Mouse (Mus musculus): ENCODE measurements around the gene Ttc6. TPM values are rescaled to one million over a fixed set of nuclear protein-coding genes. Genes with fewer than 3 reads are reported as not detected.

The Ttc6 gene
- polyA plus RNA-seq, 1 experiment from 2014 or later, result 1.6 TPM

DNA sequence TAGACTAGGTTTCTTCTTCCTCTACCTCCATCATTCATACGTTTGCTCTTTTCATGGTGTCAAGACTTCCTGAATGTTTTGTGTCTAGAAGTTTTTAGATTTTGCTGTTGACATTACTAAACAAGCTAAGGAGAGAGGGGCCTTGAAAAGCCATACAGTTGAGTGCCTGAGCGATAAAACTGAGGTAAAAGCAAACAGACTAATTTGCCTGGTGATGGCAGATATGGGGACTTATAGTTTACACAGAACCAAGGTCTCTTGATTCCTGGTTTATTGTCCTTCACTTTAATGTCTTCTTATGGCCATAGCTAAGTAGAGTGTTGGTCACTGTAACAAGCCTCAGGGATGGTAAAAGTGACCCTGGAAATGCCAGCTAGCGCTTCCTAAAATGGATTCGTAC lies 51.2 kb downstream of the Ttc6 start:
- Histone ChIP-seq H3K9me3 (ENCODE audit: control insufficient read depth, low read length) (no peaks in the 10 kb centered on the region), H3K27ac (replicated peaks; ENCODE audit: low read depth, low read length) (no peak overlapping the region), H3K36me3 (ENCODE audit: control insufficient read depth, insufficient read depth, low read length) (no peaks in the 10 kb centered on the region), H3K9ac (replicated peaks; ENCODE audit: low read length) (no peak overlapping the region), H3K4me1 (ENCODE audit: control insufficient read depth, insufficient read depth, low read length) (no peaks in the 10 kb centered on the region), H3K4me3 (replicated peaks; ENCODE audit: low read depth, low read length) (no peak overlapping the region), H3K4me2 (ENCODE audit: low read length) (no peak overlapping the region), H3K27me3 (ENCODE audit: control insufficient read depth, insufficient read depth, low read length) (no peaks in the 10 kb centered on the region)
- DNase-seq, result no peak
- WGBS, result 91% methylated on average over 4 of the region's 4 CpGs
- ATAC-seq (ENCODE audit: low FRiP score, low TSS enrichment), result no peak

- Histone ChIP-seq H3K9ac (replicated peaks; ENCODE audit: low read length) (no peak overlapping the region), H3K27ac (replicated peaks; ENCODE audit: low read depth, low read length) (no peak overlapping the region), H3K27me3 (ENCODE audit: control insufficient read depth, insufficient read depth, low read length) (no peaks in the 10 kb centered on the region), H3K4me2 (ENCODE audit: low read length) (no peak overlapping the region), H3K4me1 (ENCODE audit: control insufficient read depth, insufficient read depth, low read length) (no peaks in the 10 kb centered on the region), H3K36me3 (ENCODE audit: control insufficient read depth, insufficient read depth, low read length) (no peaks in the 10 kb centered on the region), H3K9me3 (ENCODE audit: control insufficient read depth, low read length) (no peaks in the 10 kb centered on the region), H3K4me3 (replicated peaks; ENCODE audit: low read depth, low read length) (no peak overlapping the region)
- ATAC-seq (ENCODE audit: low FRiP score, low TSS enrichment) (no peak), DNase-seq (no peak)
- WGBS, result 71% methylated on average over 5 of the region's 5 CpGs
These were observed 58.1 kb downstream of the Ttc6 start for GRCm38 (mm10) chr12:57622030-57622429.

DNA sequence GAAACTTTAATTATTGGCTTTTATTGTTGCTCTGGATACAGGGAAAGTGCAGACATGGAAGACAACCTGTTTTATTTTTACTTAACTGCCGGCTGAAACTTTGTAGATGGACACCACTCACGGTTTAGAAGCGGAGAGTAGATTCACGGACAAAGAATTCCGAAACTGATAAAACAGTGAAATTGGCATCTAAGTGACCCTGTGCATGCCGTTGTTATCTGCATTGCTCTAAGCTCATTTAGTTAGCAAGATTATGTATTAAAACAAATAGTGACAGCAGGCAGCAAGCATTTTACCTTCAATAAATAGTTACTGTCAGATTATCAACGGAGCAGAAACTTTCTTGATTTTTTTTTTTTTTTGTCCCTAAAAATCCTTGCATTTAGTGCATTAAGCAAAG lies 59.4 kb downstream of the Ttc6 start:
- Histone ChIP-seq H3K27me3 (ENCODE audit: control insufficient read depth, insufficient read depth, low read length) (no peaks in the 10 kb centered on the region), H3K36me3 (ENCODE audit: control insufficient read depth, insufficient read depth, low read length) (no peaks in the 10 kb centered on the region), H3K4me3 (replicated peaks; ENCODE audit: low read depth, low read length) (no peak overlapping the region), H3K4me2 (ENCODE audit: low read length) (no peak overlapping the region), H3K27ac (replicated peaks; ENCODE audit: low read depth, low read length) (no peak overlapping the region), H3K4me1 (ENCODE audit: control insufficient read depth, insufficient read depth, low read length) (no peaks in the 10 kb centered on the region), H3K9ac (replicated peaks; ENCODE audit: low read length) (no peak overlapping the region), H3K9me3 (ENCODE audit: control insufficient read depth, low read length) (no peaks in the 10 kb centered on the region)
- DNase-seq, result no peak
- ATAC-seq (ENCODE audit: low FRiP score, low TSS enrichment), result no peak
- 59% methylated on average over 7 of the region's 7 CpGs for WGBS

GRCm38 (mm10) chr12:57624011-57624608 lies 60.2 kb downstream of the Ttc6 start:
- H3K4me1 ChIP-seq (ENCODE audit: control insufficient read depth, insufficient read depth, low read length), result no peaks in the 10 kb centered on the region
- H3K36me3 ChIP-seq (ENCODE audit: control insufficient read depth, insufficient read depth, low read length), result no peaks in the 10 kb centered on the region
- no peaks in the 10 kb centered on the region for H3K27me3 ChIP-seq (ENCODE audit: control insufficient read depth, insufficient read depth, low read length)
- DNase-seq (no peak), ATAC-seq (ENCODE audit: low FRiP score, low TSS enrichment) (peak; percentile 62)
- no peak overlapping the region for H3K27ac ChIP-seq (replicated peaks; ENCODE audit: low read depth, low read length)
- no peak overlapping the region for H3K9ac ChIP-seq (replicated peaks; ENCODE audit: low read length)
- H3K4me2 ChIP-seq (ENCODE audit: low read length), result no peak overlapping the region
- no peaks in the 10 kb centered on the region for H3K9me3 ChIP-seq (ENCODE audit: control insufficient read depth, low read length)
- H3K4me3 ChIP-seq (replicated peaks; ENCODE audit: low read depth, low read length), result no peak overlapping the region
- WGBS, result 20% methylated on average over 4 of the region's 4 CpGs

DNA sequence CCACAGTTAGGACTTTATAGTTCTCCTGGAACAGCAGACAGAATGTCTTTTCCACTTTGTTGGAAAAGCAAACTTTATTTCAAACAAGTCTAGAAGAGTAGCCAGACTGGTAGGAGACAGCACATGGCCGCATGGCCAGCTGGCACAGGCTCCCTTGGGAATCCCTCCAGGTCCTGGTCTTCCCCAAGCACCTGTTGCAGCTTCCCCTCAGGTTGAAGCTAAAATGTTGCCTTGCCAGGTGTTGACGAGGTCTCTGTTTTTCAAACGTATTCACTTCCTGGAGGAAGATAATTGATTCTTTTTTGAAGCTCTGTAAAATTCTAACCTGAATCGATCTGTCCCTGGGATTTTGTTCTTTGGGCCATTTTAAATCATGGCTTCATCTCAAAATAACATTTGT lies 86.1 kb downstream of the Ttc6 start:
- Histone ChIP-seq H3K9ac (replicated peaks; ENCODE audit: low read length) (no peak overlapping the region), H3K4me3 (replicated peaks; ENCODE audit: low read depth, low read length) (no peak overlapping the region), H3K36me3 (ENCODE audit: control insufficient read depth, insufficient read depth, low read length) (no peaks in the 10 kb centered on the region), H3K4me1 (ENCODE audit: control insufficient read depth, insufficient read depth, low read length) (no peaks in the 10 kb centered on the region), H3K27me3 (ENCODE audit: control insufficient read depth, insufficient read depth, low read length) (no peaks in the 10 kb centered on the region), H3K4me2 (ENCODE audit: low read length) (no peak overlapping the region), H3K9me3 (ENCODE audit: control insufficient read depth, low read length) (no peaks in the 10 kb centered on the region), H3K27ac (replicated peaks; ENCODE audit: low read depth, low read length) (no peak overlapping the region)
- ATAC-seq (ENCODE audit: low FRiP score, low TSS enrichment) (no peak), DNase-seq (no peak)
- 89% methylated on average over 4 of the region's 4 CpGs for WGBS

DNA sequence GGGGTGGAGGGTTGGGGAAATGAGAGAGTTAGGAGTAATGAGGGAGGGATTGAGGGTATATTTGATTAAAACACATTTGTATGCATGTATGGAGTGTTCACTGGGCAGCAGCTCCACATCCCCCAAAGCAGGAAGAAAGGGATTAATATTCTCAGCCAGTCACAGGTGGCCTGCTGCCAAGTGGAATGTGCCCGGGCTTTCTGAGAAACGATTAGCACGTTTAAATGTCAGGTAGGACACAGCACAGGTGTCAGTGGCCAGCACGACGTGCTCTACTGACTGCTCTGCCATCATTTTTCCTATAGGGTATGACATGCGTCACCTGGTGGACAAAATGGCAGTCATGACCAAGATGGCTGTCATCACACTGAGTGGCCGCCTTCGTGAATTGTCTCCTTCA lies 86.8 kb downstream of the Ttc6 start:
- H3K27me3 ChIP-seq (ENCODE audit: control insufficient read depth, insufficient read depth, low read length), result no peaks in the 10 kb centered on the region
- DNase-seq (no peak), ATAC-seq (ENCODE audit: low FRiP score, low TSS enrichment) (no peak)
- WGBS, result 83% methylated on average over 8 of the region's 8 CpGs
- H3K4me2 ChIP-seq (ENCODE audit: low read length), result no peak overlapping the region
- H3K27ac ChIP-seq (replicated peaks; ENCODE audit: low read depth, low read length), result no peak overlapping the region
- H3K9me3 ChIP-seq (ENCODE audit: control insufficient read depth, low read length), result no peaks in the 10 kb centered on the region
- no peak overlapping the region for H3K9ac ChIP-seq (replicated peaks; ENCODE audit: low read length)
- no peak overlapping the region for H3K4me3 ChIP-seq (replicated peaks; ENCODE audit: low read depth, low read length)
- H3K36me3 ChIP-seq (ENCODE audit: control insufficient read depth, insufficient read depth, low read length), result no peaks in the 10 kb centered on the region
- no peaks in the 10 kb centered on the region for H3K4me1 ChIP-seq (ENCODE audit: control insufficient read depth, insufficient read depth, low read length)

- no peak for ATAC-seq (ENCODE audit: low FRiP score, low TSS enrichment)
- WGBS, result 80% methylated on average over 10 of the region's 10 CpGs
- no peak for DNase-seq
These were observed 99.2 kb downstream of the Ttc6 start for GRCm38 (mm10) chr12:57662986-57663674.

DNA sequence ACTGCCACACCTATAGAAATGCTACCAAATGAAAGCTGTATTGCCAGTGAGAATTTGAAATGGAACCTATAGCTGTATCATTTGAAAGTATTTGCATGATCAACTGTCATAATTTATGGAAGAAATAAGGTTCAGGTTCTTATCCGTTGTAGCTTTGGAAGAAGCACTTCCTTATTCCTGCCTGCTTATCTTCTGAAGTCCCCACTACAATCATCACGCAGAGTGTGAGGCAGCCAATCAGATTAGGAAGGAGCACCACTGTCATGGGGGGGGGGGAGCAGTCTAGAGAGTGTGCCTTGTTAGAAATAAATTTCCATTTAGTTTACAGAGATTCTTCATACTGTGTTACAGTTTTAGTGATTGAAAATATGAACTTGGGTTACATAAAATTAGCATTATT lies 108.5 kb downstream of the Ttc6 start:
- ATAC-seq (ENCODE audit: low FRiP score, low TSS enrichment) (no peak), DNase-seq (no peak)
- Histone ChIP-seq H3K36me3 (ENCODE audit: control insufficient read depth, insufficient read depth, low read length) (no peaks in the 10 kb centered on the region), H3K27me3 (ENCODE audit: control insufficient read depth, insufficient read depth, low read length) (no peaks in the 10 kb centered on the region), H3K9ac (replicated peaks; ENCODE audit: low read length) (no peak overlapping the region), H3K9me3 (ENCODE audit: control insufficient read depth, low read length) (no peaks in the 10 kb centered on the region), H3K4me1 (ENCODE audit: control insufficient read depth, insufficient read depth, low read length) (no peaks in the 10 kb centered on the region), H3K4me3 (replicated peaks; ENCODE audit: low read depth, low read length) (no peak overlapping the region), H3K27ac (replicated peaks; ENCODE audit: low read depth, low read length) (no peak overlapping the region), H3K4me2 (ENCODE audit: low read length) (no peak overlapping the region)
- 90% methylated on average over 2 of the region's 2 CpGs for WGBS

More at GRCm38 (mm10) chr12:57662986-57663674, 99.2 kb downstream of the Ttc6 start:
- Histone ChIP-seq H3K4me3 (replicated peaks; ENCODE audit: low read depth, low read length) (no peak overlapping the region), H3K9ac (replicated peaks; ENCODE audit: low read length) (no peak overlapping the region), H3K27me3 (ENCODE audit: control insufficient read depth, insufficient read depth, low read length) (no peaks in the 10 kb centered on the region), H3K36me3 (ENCODE audit: control insufficient read depth, insufficient read depth, low read length) (no peaks in the 10 kb centered on the region), H3K4me2 (ENCODE audit: low read length) (no peak overlapping the region), H3K4me1 (ENCODE audit: control insufficient read depth, insufficient read depth, low read length) (no peaks in the 10 kb centered on the region), H3K9me3 (ENCODE audit: control insufficient read depth, low read length) (no peaks in the 10 kb centered on the region), H3K27ac (replicated peaks; ENCODE audit: low read depth, low read length) (no peak overlapping the region)

DNA sequence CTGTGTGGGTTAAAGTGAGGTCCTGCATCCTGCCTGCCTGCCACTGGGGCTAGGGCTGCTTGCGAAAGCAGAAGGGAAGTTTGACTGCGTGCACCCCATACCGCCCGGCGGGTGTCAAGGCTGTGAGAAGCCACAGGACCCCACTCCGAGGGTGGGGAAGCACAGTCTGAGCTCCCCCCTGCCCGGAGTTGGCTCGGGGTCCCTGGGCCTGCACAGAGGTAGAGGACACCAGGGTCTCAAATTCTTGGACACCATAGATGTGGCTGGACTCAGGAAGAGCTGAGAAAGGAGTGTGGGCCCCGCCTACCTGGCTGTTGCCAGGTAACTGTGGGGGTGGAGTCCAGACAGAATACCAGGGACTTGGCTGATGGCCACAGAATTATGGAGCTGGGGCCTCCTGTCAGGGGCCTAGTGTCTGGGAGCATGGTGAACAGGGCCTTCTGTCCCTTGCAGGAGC lies 121.1 kb downstream of the Ttc6 start:
- Histone ChIP-seq H3K4me3 (replicated peaks; ENCODE audit: low read depth, low read length) (no peak overlapping the region), H3K4me2 (ENCODE audit: low read length) (no peak overlapping the region), H3K9me3 (ENCODE audit: control insufficient read depth, low read length) (no peaks in the 10 kb centered on the region), H3K9ac (replicated peaks; ENCODE audit: low read length) (no peak overlapping the region), H3K27ac (replicated peaks; ENCODE audit: low read depth, low read length) (no peak overlapping the region), H3K27me3 (ENCODE audit: control insufficient read depth, insufficient read depth, low read length) (no peaks in the 10 kb centered on the region), H3K4me1 (ENCODE audit: control insufficient read depth, insufficient read depth, low read length) (no peaks in the 10 kb centered on the region), H3K36me3 (ENCODE audit: control insufficient read depth, insufficient read depth, low read length) (no peaks in the 10 kb centered on the region)
- peak; percentile 63; the same call in 1 of the 2 replicates for ATAC-seq (ENCODE audit: low FRiP score, low TSS enrichment)
- DNase-seq, result no peak
- WGBS, result 52% methylated on average over 9 of the region's 9 CpGs

Measured in midbrain, embryonic 14.5 days (tissue).